Mouse (Mus musculus) intestine, embryonic 14.5 days (tissue): ENCODE results near the gene 4933407L21Rik. TPM values are rescaled to one million over a fixed set of nuclear protein-coding genes. Genes with fewer than 3 reads are reported as not detected.

Source experiments
- ATAC-seq: fragments of 200-750 bp; cut with Nextera tagmentation; replicated peaks from 2 replicates; pipeline ENCODE4 v1.8.0; 2017; ENCODE audit warnings: low read depth, moderate number of reproducible peaks, moderate TSS enrichment, moderate library complexity; ENCODE audit not compliant: low FRiP score, low TSS enrichment
- DNase-seq: peaks from one replicate; pipeline ENCODE4 v3.0.0-alpha.2; 2018; ENCODE audit warnings: low spot score
- H3K27ac ChIP-seq: fragments of 300-500 bp; sonication (generic); 2 replicates; pipeline ENCODE4 v1.5.1; 2014; ENCODE audit warnings: low read depth, mild to moderate bottlenecking, control low read depth
- H3K27me3 ChIP-seq: fragments of 300-500 bp; sonication (generic); replicated peaks from 2 replicates; pipeline ENCODE4 v1.6.1; 2014; ENCODE audit warnings: low read length, control low read depth; ENCODE audit not compliant: control insufficient read depth, insufficient read depth
- H3K36me3 ChIP-seq: fragments of 300-500 bp; sonication (generic); 2 replicates; pipeline ENCODE4 v1.6.1; 2014; ENCODE audit warnings: low read length, control low read depth; ENCODE audit not compliant: control insufficient read depth, insufficient read depth
- H3K4me1 ChIP-seq: fragments of 300-500 bp; sonication (generic); replicated peaks from 2 replicates; pipeline ENCODE4 v1.6.1; 2014; ENCODE audit warnings: low read length, control low read depth, mixed read lengths; ENCODE audit not compliant: control insufficient read depth, insufficient read depth
- H3K4me2 ChIP-seq: fragments of 300-500 bp; sonication (generic); 2 replicates; pipeline ENCODE4 v1.6.1; 2014; ENCODE audit warnings: low read length
- H3K4me3 ChIP-seq: fragments of 300-500 bp; sonication (generic); 2 replicates; pipeline ENCODE4 v1.5.1; 2014; ENCODE audit warnings: low read depth, low read length, control low read depth, mixed read lengths
- H3K9ac ChIP-seq: fragments of 300-500 bp; sonication (generic); 2 replicates; pipeline ENCODE4 v1.6.1; 2014; ENCODE audit warnings: mild to moderate bottlenecking, low read length
- H3K9me3 ChIP-seq: fragments of 300-500 bp; sonication (generic); 2 replicates; pipeline ENCODE4 v1.6.1; 2016; ENCODE audit warnings: low read length, control low read depth; ENCODE audit not compliant: control insufficient read depth
- WGBS: fragments of 180-500 bp; shearing (Covaris S2); extraction: QIAGEN DNeasy Blood & Tissue Kit; methylation state at CpG from one replicate; pipeline ENCODE4 v1.1.7; 2014; 5-methylcytosine and 5-hydroxymethylcytosine counted together
- polyA plus RNA-seq: library from polyadenylated mRNA; unstranded; fragments of >200 nt; fragmentation: Nextera tagmentation; extraction: Ambion mirVana; gene quantifications from 2 replicates; pipeline ENCODE4 v1.2.1, GENCODE M21; 2014

Gene 4933407L21Rik
- polyA plus RNA-seq, 1 experiment from 2014 or later: 0.28 TPM

DNA sequence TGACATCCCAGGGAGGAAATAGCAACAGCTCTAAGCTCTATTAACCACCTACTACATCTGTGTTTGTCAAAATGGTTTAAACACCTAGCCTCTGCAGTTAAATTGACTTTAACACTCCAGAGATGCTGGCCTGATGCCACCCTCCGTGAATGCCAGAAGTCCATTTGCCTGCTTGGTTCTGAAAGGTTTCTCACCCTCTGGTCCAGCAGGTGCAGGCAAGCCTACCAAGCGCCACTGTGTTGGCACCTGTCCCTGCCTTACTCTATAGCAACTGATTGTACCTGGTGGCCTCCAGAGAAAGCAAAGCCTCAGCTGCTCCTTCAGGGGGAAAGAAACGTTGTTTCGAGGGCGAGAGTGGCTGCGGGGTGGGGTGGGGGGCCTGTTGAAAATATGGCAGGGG lies 8.0 kb downstream of the 4933407L21Rik start:
- no peak overlapping the region for H3K4me3 ChIP-seq
- DNase-seq: no peak

DNA sequence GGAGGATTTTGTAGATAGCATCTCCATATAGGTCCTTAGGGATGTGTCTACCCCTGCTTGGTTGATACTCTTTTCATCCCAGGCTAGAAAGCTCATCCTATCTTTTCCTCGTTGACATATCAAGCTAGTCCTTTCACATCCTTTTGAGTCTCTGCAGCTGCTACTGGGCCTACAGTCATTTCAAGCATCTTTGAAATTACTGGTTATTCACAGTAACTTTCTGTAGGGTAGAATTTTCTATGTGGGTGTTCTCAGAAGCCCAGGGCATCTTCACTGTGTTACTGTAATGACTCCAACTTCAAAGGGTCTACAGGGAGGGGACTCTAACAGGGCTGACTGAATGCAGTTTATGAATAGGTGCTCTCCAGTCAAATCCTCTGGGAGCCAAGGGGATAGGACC lies 9.0 kb downstream of the 4933407L21Rik start:
- no peak overlapping the region for H3K27ac ChIP-seq
- H3K36me3 ChIP-seq: no peaks in the 10 kb centered on the region
- H3K4me3 ChIP-seq: no peak overlapping the region
- H3K27me3 ChIP-seq: no peaks in the 10 kb centered on the region
- H3K9me3 ChIP-seq: no peaks in the 10 kb centered on the region
- H3K4me1 ChIP-seq: peaks cover 16% of the 10 kb centered on the region
- 54% methylated on average over 1 of the region's 1 CpGs for WGBS
- DNase-seq: no peak
- H3K4me2 ChIP-seq: no peak overlapping the region
- ATAC-seq: no peak
- H3K9ac ChIP-seq: no peak overlapping the region

More for the DNA sequence above, 8.0 kb downstream of the 4933407L21Rik start:
- Histone ChIP-seq H3K9ac (no peak overlapping the region), H3K4me2 (no peak overlapping the region), H3K27ac (no peak overlapping the region), H3K4me1 (peaks cover 16% of the 10 kb centered on the region), H3K27me3 (no peaks in the 10 kb centered on the region), H3K9me3 (no peaks in the 10 kb centered on the region), H3K36me3 (no peaks in the 10 kb centered on the region)
- ATAC-seq: no peak
- WGBS: 72% methylated on average over 6 of the region's 6 CpGs

DNA sequence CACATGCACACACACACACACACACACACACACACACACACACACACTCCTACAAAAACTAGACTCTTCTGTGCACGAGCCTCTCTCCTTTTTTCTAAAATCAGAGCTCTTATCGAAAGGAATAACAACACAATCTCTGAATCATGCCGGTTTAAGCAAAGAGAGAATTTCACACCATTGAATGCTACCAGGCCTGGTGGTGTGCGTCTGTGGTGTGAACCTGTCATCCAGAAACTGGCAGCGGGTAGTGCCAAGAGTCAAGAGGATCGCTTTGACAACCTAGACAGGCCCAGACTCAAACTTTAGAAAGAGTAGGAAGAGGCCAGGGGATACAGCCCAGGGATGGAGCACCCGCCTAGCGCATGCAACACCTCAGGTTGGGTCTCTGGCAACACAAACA lies 14.0 kb downstream of the 4933407L21Rik start:
- H3K9ac ChIP-seq: no peak overlapping the region
- WGBS: 83% methylated on average over 8 of the region's 8 CpGs
- no peak overlapping the region for H3K4me3 ChIP-seq
- H3K27me3 ChIP-seq: no peaks in the 10 kb centered on the region
- no peaks in the 10 kb centered on the region for H3K36me3 ChIP-seq
- H3K27ac ChIP-seq: no peak overlapping the region
- DNase-seq (no peak), ATAC-seq (no peak)
- H3K4me1 ChIP-seq: no peaks in the 10 kb centered on the region
- H3K4me2 ChIP-seq: no peak overlapping the region
- no peaks in the 10 kb centered on the region for H3K9me3 ChIP-seq

DNA sequence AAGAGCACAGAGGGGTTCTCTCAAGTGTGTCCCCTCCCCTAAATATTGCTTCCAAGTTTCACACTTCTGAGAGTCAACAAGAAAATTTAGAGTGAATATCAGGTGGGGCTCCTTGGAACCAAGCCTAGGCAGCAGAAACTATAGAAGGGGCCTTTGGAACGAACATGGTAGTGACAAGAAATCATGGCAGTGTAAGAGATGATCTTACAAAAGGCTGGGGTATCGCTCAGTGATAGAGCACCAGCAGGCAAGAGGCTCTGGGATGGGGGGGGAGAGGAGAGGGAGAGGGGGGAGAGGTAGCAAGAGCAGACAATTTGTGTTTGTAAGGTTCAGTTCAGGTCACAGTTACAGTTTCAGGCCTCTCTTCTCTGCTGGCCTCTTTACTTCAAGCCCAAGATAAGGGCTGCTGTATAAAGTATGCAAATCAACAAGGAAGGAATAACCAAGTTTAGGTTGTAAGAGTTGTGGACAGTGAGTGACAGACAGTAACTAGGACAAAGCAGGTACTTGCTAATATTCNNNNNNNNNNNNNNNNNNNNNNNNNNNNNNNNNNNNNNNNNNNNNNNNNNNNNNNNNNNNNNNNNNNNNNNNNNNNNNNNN lies 20.9 kb downstream of the 4933407L21Rik start:
- Histone ChIP-seq H3K4me3 (no peak overlapping the region), H3K4me1 (no peaks in the 10 kb centered on the region), H3K9me3 (no peaks in the 10 kb centered on the region), H3K36me3 (no peaks in the 10 kb centered on the region), H3K9ac (no peak overlapping the region), H3K27ac (no peak overlapping the region), H3K27me3 (no peaks in the 10 kb centered on the region), H3K4me2 (no peak overlapping the region)
- 0 out of 2 replicates have a peak, but pooled peaks have one; percentile 47 for ATAC-seq
- DNase-seq: no peak
- WGBS: 82% methylated on average over 2 of the region's 2 CpGs

DNA sequence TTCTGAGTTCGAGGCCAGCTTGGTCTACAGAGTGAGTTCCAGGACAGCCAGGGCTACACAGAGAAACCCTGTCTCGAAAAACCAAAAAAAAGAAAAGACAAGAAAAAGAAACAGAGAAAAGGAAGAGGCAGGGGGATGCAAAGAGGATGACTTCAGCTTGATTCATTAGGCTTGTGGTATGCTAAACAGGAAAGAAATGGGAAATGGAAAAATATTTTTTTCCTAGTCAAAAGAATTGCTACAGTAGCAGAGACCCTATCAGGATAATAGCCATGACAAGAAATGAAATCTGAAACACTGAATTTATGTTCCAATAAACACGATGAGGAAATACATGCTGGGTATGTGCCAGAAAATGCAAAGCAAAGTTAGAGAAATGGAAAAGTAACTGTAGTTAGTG lies 26.9 kb downstream of the 4933407L21Rik start:
- H3K36me3 ChIP-seq: no peaks in the 10 kb centered on the region
- DNase-seq (no peak), ATAC-seq (no peak)
- no peaks in the 10 kb centered on the region for H3K9me3 ChIP-seq
- H3K27me3 ChIP-seq: no peaks in the 10 kb centered on the region
- peaks cover 14% of the 10 kb centered on the region; the same call in 1 of the 2 replicates for H3K4me1 ChIP-seq
- no peak overlapping the region for H3K9ac ChIP-seq
- 83% methylated on average over 3 of the region's 3 CpGs for WGBS
- no peak overlapping the region for H3K4me2 ChIP-seq
- H3K27ac ChIP-seq: no peak overlapping the region
- H3K4me3 ChIP-seq: no peak overlapping the region

DNA sequence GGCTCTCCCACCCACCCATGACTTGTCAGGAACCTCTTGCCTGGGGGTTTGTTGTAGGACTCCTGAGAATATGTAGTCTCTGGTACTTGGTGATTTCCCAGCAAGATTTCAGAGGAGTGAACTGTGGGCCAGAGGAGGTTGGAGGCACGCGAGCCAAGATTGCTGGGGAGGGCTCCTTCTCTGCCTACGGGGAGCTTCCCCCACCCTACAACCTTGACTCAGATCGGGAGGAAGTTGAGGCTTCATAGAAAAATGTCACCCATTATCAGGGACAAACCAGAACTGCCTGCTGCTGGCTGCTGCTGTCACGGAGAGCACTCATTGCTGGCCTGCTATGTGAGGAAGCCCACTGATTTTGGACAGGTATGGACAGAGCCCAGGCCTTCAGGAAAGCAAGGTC lies 29.0 kb downstream of the 4933407L21Rik start:
- no peaks in the 10 kb centered on the region for H3K9me3 ChIP-seq
- ATAC-seq (no peak), DNase-seq (no peak)
- no peak overlapping the region for H3K9ac ChIP-seq
- H3K4me2 ChIP-seq: no peak overlapping the region
- H3K36me3 ChIP-seq: no peaks in the 10 kb centered on the region
- H3K4me1 ChIP-seq: peaks cover 15% of the 10 kb centered on the region; the same call in 1 of the 2 replicates
- H3K27ac ChIP-seq: no peak overlapping the region
- 70% methylated on average over 5 of the region's 5 CpGs for WGBS
- no peaks in the 10 kb centered on the region for H3K27me3 ChIP-seq
- H3K4me3 ChIP-seq: no peak overlapping the region

DNA sequence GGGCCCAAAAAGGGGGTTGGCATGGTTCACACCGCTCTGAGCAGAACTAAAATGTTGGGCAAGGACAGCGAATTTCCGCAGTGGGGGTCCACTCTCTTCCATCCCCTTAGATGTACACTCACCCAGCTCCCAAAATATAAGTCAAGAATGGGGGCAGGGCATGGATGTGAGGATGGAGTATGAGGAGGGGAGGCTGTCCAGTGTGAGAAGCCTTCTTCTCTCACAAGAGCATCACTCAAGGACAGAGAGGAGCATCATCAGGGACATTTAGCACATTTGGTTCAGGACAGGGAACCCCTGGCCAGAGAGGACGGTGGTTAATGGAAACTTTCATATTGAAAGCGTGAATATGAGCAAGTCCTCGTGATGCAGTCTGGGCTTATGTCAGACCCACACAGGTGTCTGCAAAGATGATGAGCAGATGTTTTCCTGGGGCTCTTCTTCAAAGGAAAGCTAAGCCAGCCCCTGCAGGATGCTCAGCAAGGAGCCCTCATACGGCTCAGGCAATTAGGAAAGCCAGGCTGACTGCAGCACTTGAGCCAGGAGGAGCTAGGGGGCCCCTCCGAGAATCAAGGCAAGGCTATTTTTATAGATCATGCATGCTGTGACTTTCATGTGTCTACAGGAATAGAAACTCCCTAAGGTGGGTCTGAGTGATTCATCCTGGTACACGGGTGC lies 29.8 kb downstream of the 4933407L21Rik start:
- WGBS: 51% methylated on average over 9 of the region's 9 CpGs
- no peak for ATAC-seq
- Histone ChIP-seq H3K9me3 (no peaks in the 10 kb centered on the region), H3K27me3 (no peaks in the 10 kb centered on the region), H3K4me3 (no peak overlapping the region), H3K4me2 (no peak overlapping the region), H3K9ac (no peak overlapping the region), H3K4me1 (peaks cover 15% of the 10 kb centered on the region; the same call in 1 of the 2 replicates), H3K27ac (no peak overlapping the region), H3K36me3 (no peaks in the 10 kb centered on the region)
- DNase-seq: no peak

DNA sequence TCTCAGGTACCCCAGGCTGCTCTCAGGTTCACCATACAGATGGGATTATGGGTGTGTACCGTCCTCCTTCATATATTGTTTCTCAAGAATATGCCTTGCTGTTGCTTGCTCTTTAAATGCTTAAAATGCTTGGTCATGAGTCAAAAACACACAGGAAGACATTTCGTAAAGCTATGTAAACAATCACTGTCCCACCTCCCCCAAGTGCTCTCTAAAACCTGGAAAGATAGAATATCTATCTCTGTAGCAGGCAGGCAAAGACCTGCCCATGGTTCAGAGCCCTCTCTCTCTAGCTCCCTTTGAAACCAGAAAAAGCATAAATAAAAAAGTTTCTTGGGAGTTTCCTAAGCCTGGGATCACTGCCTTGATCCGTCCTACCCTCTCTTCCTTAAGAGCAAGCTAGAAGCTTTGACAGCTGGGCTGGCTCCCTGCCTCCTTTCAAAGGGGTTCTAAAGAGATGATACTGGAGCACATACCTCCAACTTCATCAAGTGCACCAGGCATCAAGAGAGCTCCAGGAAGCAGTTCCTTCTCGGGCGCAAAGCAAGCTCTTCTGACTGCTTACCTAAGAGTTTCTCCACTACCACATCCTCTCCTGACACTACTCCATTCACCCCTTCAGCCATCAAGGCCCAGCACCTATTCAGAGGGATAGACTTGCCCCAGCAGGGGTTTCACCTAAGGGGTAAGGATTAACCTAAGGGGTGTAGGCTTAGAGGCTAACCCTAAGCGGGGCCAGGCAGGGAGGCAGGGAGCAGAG lies 31.0 kb downstream of the 4933407L21Rik start:
- Histone ChIP-seq H3K27ac (no peak overlapping the region), H3K9ac (no peak overlapping the region), H3K4me1 (peaks cover 15% of the 10 kb centered on the region; the same call in 1 of the 2 replicates), H3K36me3 (no peaks in the 10 kb centered on the region), H3K4me3 (no peak overlapping the region), H3K9me3 (no peaks in the 10 kb centered on the region), H3K4me2 (no peak overlapping the region), H3K27me3 (no peaks in the 10 kb centered on the region)
- ATAC-seq (no peak), DNase-seq (no peak)
- WGBS: 49% methylated on average over 6 of the region's 6 CpGs
